Mouse (Mus musculus): ENCODE measurements at regions not wholly inside any gene's neighbourhood (a gene's known extent, or its start where the extent isn't known, plus 50 kb on each side); places are given as distances from the start of the nearest gene placed in this dataset.

GRCm38 (mm10) chr12:7382455-7382854, 595.0 kb upstream of the Apob start:
- no peak for DNase-seq (ENCODE audit: low read depth, low spot score)

- DNase-seq (ENCODE audit: low read depth, low spot score), result no peak
These were observed 573.6 kb upstream of the Apob start for GRCm38 (mm10) chr12:7403800-7404199.

GRCm38 (mm10) chr12:7411810-7412209, 565.6 kb upstream of the Apob start:
- DNase-seq (ENCODE audit: low read depth, low spot score), result no peak

- DNase-seq (ENCODE audit: low read depth, low spot score), result peak; percentile 22
These were observed 557.2 kb upstream of the Apob start for GRCm38 (mm10) chr12:7420276-7420675.

- no peak for DNase-seq (ENCODE audit: low read depth, low spot score)
These were observed 555.5 kb upstream of the Apob start for GRCm38 (mm10) chr12:7421826-7422540.

- no peak for DNase-seq (ENCODE audit: low read depth, low spot score)
These were observed 546.5 kb upstream of the Apob start for GRCm38 (mm10) chr12:7430981-7431380.

GRCm38 (mm10) chr12:7445238-7445637, 532.2 kb upstream of the Apob start:
- no peak for DNase-seq (ENCODE audit: low read depth, low spot score)

- no peak for DNase-seq (ENCODE audit: low read depth, low spot score)
These were observed 526.9 kb upstream of the Apob start for GRCm38 (mm10) chr12:7450506-7450905.

GRCm38 (mm10) chr12:7457036-7457435, 520.4 kb upstream of the Apob start:
- DNase-seq (ENCODE audit: low read depth, low spot score), result no peak

- no peak for DNase-seq (ENCODE audit: low read depth, low spot score)
These were observed 519.9 kb upstream of the Apob start for GRCm38 (mm10) chr12:7457544-7457943.

GRCm38 (mm10) chr12:7464947-7465346, 512.5 kb upstream of the Apob start:
- no peak for DNase-seq (ENCODE audit: low read depth, low spot score)

GRCm38 (mm10) chr12:7512579-7513248, 464.7 kb upstream of the Apob start:
- no peak for DNase-seq (ENCODE audit: low read depth, low spot score)

- no peak for DNase-seq (ENCODE audit: low read depth, low spot score)
These were observed 440.1 kb upstream of the Apob start for GRCm38 (mm10) chr12:7537389-7537788.

- peak; percentile 24 for DNase-seq (ENCODE audit: low read depth, low spot score)
These were observed 434.0 kb upstream of the Apob start for GRCm38 (mm10) chr12:7543281-7543981.

- DNase-seq (ENCODE audit: low read depth, low spot score), result no peak
These were observed 428.7 kb upstream of the Apob start for GRCm38 (mm10) chr12:7548759-7549158.

GRCm38 (mm10) chr12:7560245-7560644, 417.2 kb upstream of the Apob start:
- DNase-seq (ENCODE audit: low read depth, low spot score), result no peak

- no peak for DNase-seq (ENCODE audit: low read depth, low spot score)
These were observed 401.4 kb upstream of the Apob start for GRCm38 (mm10) chr12:7576081-7576480.

GRCm38 (mm10) chr12:7587501-7587900, 389.9 kb upstream of the Apob start:
- no peak for DNase-seq (ENCODE audit: low read depth, low spot score)

- DNase-seq (ENCODE audit: low read depth, low spot score), result no peak
These were observed 366.0 kb upstream of the Apob start for GRCm38 (mm10) chr12:7611272-7612092.

- no peak for DNase-seq (ENCODE audit: low read depth, low spot score)
These were observed 340.9 kb upstream of the Apob start for GRCm38 (mm10) chr12:7636417-7637175.

GRCm38 (mm10) chr12:7637629-7638028, 339.8 kb upstream of the Apob start:
- DNase-seq (ENCODE audit: low read depth, low spot score), result no peak
